Mouse (Mus musculus) E14TG2a.4 (cell line): ENCODE data around the gene 4921517D22Rik.

Experiments
- CTCF ChIP-seq: conservative IDR thresholded peaks from 2 replicates; pipeline ENCODE4 v1.5.1; 2014; ENCODE audit warnings: low read length
- NANOG ChIP-seq: IDR thresholded peaks from 2 replicates; pipeline ENCODE4 v1.6.1; 2014; ENCODE audit warnings: borderline replicate concordance, low read length, mixed read lengths
- POU5F1 ChIP-seq: IDR thresholded peaks from 2 replicates; pipeline ENCODE4 v1.6.1; 2014; ENCODE audit warnings: low read length, borderline replicate concordance

DNA sequence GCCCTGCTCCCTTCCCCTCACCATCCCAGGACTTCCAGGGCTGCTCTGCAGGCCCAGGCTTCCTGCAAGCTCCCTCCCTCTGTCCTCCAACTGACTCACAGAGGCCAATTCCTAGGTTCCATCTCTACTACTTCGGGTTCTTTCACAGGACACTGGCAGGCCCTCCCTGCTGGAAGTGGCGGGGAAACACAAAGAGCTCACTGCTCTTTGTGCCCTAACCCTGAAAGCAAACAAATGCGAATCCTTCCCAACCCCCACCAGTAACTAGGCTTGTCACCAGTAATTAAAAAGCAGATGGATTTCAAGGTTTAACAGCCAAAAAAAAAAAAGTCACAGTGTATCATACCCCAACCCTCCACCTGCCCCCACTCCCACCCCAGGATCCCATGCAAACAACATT is 19.7 kb downstream of the 4921517D22Rik start:
- no peak for TF ChIP-seq CTCF
- TF ChIP-seq NANOG = no peak
- TF ChIP-seq POU5F1 = no peak
